Mouse (Mus musculus) E14TG2a.4 (cell line): ENCODE results near the gene A930033H14Rik.

Experiments used
- CTCF ChIP-seq: conservative IDR thresholded peaks from 2 replicates; pipeline ENCODE4 v1.5.1; 2014; ENCODE audit warnings: low read length
- NANOG ChIP-seq: IDR thresholded peaks from 2 replicates; pipeline ENCODE4 v1.6.1; 2014; ENCODE audit warnings: borderline replicate concordance, low read length, mixed read lengths

DNA sequence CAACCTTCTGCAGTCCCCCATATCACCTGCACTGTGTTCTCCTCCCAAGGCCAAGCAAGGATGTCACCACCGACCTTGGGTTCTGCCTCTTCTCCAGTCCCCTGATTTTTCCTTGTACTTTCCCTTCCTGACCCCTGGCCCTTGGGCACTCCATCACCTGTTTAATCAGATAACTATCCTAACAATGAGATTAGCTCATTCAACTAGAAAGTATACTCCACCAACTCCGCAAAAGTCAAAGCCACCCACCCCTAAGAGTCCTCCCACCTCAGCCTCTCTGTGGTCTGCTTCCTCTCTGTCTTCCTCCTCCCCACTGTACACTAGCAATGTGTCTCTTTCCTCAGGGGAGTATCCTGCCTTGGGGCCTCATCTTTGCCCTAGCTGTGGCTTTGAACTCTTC lies 46.3 kb upstream of the A930033H14Rik start:
- TF ChIP-seq CTCF (no peak), NANOG (no peak)
